Mouse (Mus musculus) embryonic fibroblast, embryonic 13.5 days (primary cell): Measurements from ENCODE around the gene Dnm2. TPM values are rescaled to one million over a fixed set of nuclear protein-coding genes. Genes with fewer than 3 reads are reported as not detected.
A peak's percentile ranks its signal among the peaks of the same experiment; 100 is the strongest.

Experiments used
- H3K27ac ChIP-seq: 2 replicates; pipeline ENCODE4 v1.5.1; 2012; ENCODE audit warnings: low read length, control low read depth, inconsistent platforms; ENCODE audit not compliant: insufficient read depth
- H3K4me1 ChIP-seq: 2 replicates; pipeline ENCODE4 v1.6.1; 2011; ENCODE audit warnings: low read length; ENCODE audit not compliant: control insufficient read depth, insufficient read depth
- H3K4me3 ChIP-seq: 2 replicates; pipeline ENCODE4 v1.5.1; 2011; ENCODE audit warnings: mild to moderate bottlenecking, control low read depth, low read length; ENCODE audit not compliant: insufficient read depth
- CTCF ChIP-seq: IDR thresholded peaks from 2 replicates; pipeline ENCODE4 v1.5.1; 2011; ENCODE audit warnings: mild to moderate bottlenecking, control low read depth, low read length, moderate library complexity, borderline replicate concordance; ENCODE audit not compliant: insufficient read depth
- POLR2A ChIP-seq: IDR thresholded peaks from 2 replicates; pipeline ENCODE4 v1.6.1; 2011; ENCODE audit warnings: low read depth, mild to moderate bottlenecking, control low read depth, low read length, moderate library complexity
- polyA plus RNA-seq: library from polyadenylated mRNA; stranded (reverse); fragments of >200 nt; gene quantifications from 2 replicates; pipeline ENCODE4 v1.2.4, GENCODE M21; 2011; ENCODE audit warnings: low read depth; ENCODE audit not compliant: missing spikeins, insufficient read length

Dnm2 gene
- polyA plus RNA-seq, 1 experiment, result 77.2 TPM

- no peaks in the 10 kb centered on the region for H3K4me1 ChIP-seq
- no peak overlapping the region for H3K4me3 ChIP-seq
- TF ChIP-seq POLR2A, result no peak
- TF ChIP-seq CTCF, result no peak
- no peak overlapping the region for H3K27ac ChIP-seq
Observed at GRCm38 (mm10) chr9:21405525-21405924, 19.2 kb upstream of the Dnm2 start.

GRCm38 (mm10) chr9:21407951-21408350, 16.8 kb upstream of the Dnm2 start:
- no peak for TF ChIP-seq POLR2A
- no peak for TF ChIP-seq CTCF
- no peak overlapping the region for H3K4me3 ChIP-seq
- no peaks in the 10 kb centered on the region for H3K4me1 ChIP-seq
- no peak overlapping the region for H3K27ac ChIP-seq

- H3K27ac ChIP-seq, result no peak overlapping the region
- H3K4me3 ChIP-seq, result no peak overlapping the region
- H3K4me1 ChIP-seq, result no peaks in the 10 kb centered on the region
- TF ChIP-seq POLR2A (no peak), CTCF (no peak)
Observed at GRCm38 (mm10) chr9:21408624-21409023, 16.1 kb upstream of the Dnm2 start.

- no peak overlapping the region for H3K27ac ChIP-seq
- no peak overlapping the region for H3K4me3 ChIP-seq
- TF ChIP-seq CTCF, result peak; percentile 61; the same call in 1 of the 2 replicates
- TF ChIP-seq POLR2A, result no peak
Observed at GRCm38 (mm10) chr9:21409592-21410317, 15.0 kb upstream of the Dnm2 start.

GRCm38 (mm10) chr9:21411669-21412550, 12.8 kb upstream of the Dnm2 start, which contains the start of gene Qtrt1:
Qtrt1 (plus strand) TSS chr9:21411837.
- Histone ChIP-seq H3K27ac (no peak within 1 kb of the TSS), H3K4me1 (no peaks in the 10 kb centered on the region), H3K4me3 (peak within 1 kb of the TSS; percentile 91)
- TF ChIP-seq CTCF (no peak), POLR2A (peak; percentile 72)

More at GRCm38 (mm10) chr9:21409592-21410317, 15.0 kb upstream of the Dnm2 start:
- H3K4me1 ChIP-seq, result no peaks in the 10 kb centered on the region

GRCm38 (mm10) chr9:21417866-21418265, 6.8 kb upstream of the Dnm2 start:
- Histone ChIP-seq H3K4me1 (no peaks in the 10 kb centered on the region), H3K4me3 (no peak overlapping the region), H3K27ac (no peak overlapping the region)
- TF ChIP-seq CTCF (no peak), POLR2A (no peak)

GRCm38 (mm10) chr9:21419646-21420045, 5.1 kb upstream of the Dnm2 start:
- Histone ChIP-seq H3K4me1 (no peaks in the 10 kb centered on the region), H3K4me3 (no peak overlapping the region), H3K27ac (no peak overlapping the region)
- TF ChIP-seq CTCF (no peak), POLR2A (no peak)

- H3K27ac ChIP-seq, result peak overlapping the region; percentile 24; the same call in 1 of the 2 replicates
Observed at GRCm38 (mm10) chr9:21425556-21425945, 843 bp downstream of the Dnm2 start.

GRCm38 (mm10) chr9:21426013-21426412, 1.3 kb downstream of the Dnm2 start:
- H3K27ac ChIP-seq, result peak overlapping the region; percentile 24; the same call in 1 of the 2 replicates
- peak overlapping the region; percentile 92 for H3K4me3 ChIP-seq
- 0 out of 2 replicates have a peak, but pooled peaks cover 4% of the 10 kb centered on the region for H3K4me1 ChIP-seq
- TF ChIP-seq CTCF (no peak), POLR2A (no peak)

More at GRCm38 (mm10) chr9:21425556-21425945, 843 bp downstream of the Dnm2 start:
- TF ChIP-seq POLR2A (no peak), CTCF (no peak)
- Histone ChIP-seq H3K4me1 (0 out of 2 replicates have a peak, but pooled peaks cover 4% of the 10 kb centered on the region), H3K4me3 (peak overlapping the region; percentile 92)
